Mouse (Mus musculus) small intestine, adult 2 months (tissue): Measurements from ENCODE around the gene Csrnp3.

Experiments used
- CTCF ChIP-seq: fragments of 200-500 bp; IDR thresholded peaks from 2 replicates; pipeline ENCODE4 v1.5.1; 2012; ENCODE audit warnings: low read depth, mild to moderate bottlenecking, control low read depth, inconsistent platforms, low read length, moderate library complexity, mixed read lengths; ENCODE audit not compliant: insufficient replicate concordance, insufficient read length; ENCODE audit errors: extremely low read depth
- POLR2A ChIP-seq: fragments of 200-500 bp; IDR thresholded peaks from 2 replicates; pipeline ENCODE4 v1.6.1; 2012; ENCODE audit warnings: low read depth, mild to moderate bottlenecking, control low read depth, inconsistent platforms, low read length, moderate library complexity

DNA sequence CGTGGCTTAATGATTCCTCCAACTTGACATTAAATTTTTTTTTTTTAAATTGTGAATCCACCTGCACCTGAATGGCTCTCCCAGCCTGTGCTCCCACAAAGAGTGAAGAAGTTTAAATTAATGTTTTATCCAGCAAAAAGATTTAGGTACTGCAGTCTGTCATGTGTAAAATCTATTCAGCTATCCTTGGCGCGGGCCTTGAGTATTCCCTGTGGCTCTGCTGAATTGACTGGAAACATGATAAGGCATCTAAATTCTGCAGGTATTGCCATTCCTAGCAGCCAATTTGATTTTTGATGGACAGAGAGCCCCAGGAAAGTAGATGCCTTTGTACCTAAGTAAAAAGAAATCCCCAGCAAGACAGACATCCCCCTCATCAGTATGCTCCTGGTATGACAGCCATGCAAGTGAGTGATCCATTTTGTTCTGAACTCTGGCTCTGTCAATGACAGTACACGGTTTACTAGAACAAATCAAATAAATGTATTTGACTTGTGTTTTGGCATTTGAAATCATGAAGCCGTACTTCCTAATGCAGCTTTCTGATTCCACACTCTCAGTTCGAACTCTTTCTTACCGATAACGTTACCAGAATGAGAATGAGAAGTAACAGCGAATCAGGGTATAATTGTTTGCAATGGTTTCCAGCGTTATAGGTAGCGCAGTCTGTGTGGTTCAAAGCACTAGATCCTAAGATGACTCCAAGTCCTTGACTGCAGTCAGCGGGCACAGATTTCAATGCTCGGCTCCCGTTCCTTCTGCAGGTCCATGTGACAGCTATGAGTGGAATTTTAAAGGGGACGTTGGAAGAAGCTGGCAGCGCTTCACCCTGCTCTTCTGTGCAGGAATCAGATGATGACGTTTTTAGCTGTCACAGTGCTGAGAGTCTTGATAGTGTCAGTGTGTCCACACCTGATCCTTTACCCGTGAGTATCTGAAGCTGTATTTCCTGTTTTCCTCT, 14.5 kb downstream of the Csrnp3 start:
- TF ChIP-seq POLR2A (no peak), CTCF (no peak)
